Mouse (Mus musculus) spleen, adult 2 months (tissue): Measurements from ENCODE around the gene Trpc4ap.

Experiments
- CTCF ChIP-seq: fragments of 200-500 bp; IDR thresholded peaks from 2 replicates; pipeline ENCODE4 v1.5.1; 2011; ENCODE audit warnings: mild to moderate bottlenecking, inconsistent platforms; ENCODE audit not compliant: insufficient read depth, insufficient read length, insufficient replicate concordance; ENCODE audit errors: extremely low read depth
- POLR2A ChIP-seq: fragments of 200-500 bp; IDR thresholded peaks from 2 replicates; pipeline ENCODE4 v1.6.1; 2011; ENCODE audit warnings: low read depth, low read length, inconsistent platforms

GRCm38 (mm10) chr2:155696851-155697250 is 4.7 kb upstream of the Trpc4ap start:
- TF ChIP-seq CTCF (no peak), POLR2A (no peak)
